Mouse (Mus musculus): ENCODE data around the gene Wnk2. TPM values are rescaled to one million over a fixed set of nuclear protein-coding genes. Genes with fewer than 3 reads are reported as not detected.

The Wnk2 gene
- polyA plus RNA-seq, 1 experiment from 2014 or later = 1.6 TPM

DNA sequence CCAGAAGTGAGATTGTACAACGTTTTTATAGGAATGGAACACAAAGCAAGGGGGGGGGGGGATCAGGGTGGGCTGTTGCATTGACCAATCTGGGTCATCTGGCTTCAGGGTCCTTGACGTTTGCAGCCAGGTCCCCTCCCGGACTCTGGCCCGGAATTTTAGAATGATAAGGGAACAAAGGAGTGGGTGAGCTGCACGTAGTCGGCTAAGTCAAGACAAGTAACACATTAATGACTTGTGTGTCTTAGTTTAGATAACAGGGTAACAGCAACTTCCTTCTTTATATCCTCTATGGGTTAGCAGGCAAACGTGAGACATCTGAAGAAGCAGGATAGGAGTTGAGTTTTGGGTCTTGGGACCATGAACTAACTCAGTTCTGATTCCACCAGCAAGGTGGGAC lies 15.8 kb upstream of the Wnk2 start:
- TF ChIP-seq CTCF (IDR thresholded peaks at IDR 0.05; ENCODE audit: low read depth) (no peak), EP300 (optimal IDR thresholded peaks at IDR 0.05) (no peak)
- 35% methylated on average over 7 of the region's 7 CpGs for WGBS
- DNase-seq (ENCODE audit: low spot score) = no peak
- Histone ChIP-seq H3K27me3 (ENCODE audit: control insufficient read depth, insufficient read depth, low read length) (no peaks in the 10 kb centered on the region), H3K9me3 (ENCODE audit: control insufficient read depth, low read length) (no peaks in the 10 kb centered on the region), H3K4me2 (replicated peaks; ENCODE audit: low read depth) (no peak overlapping the region), H3K9ac (ENCODE audit: low read length) (no peak overlapping the region), H3K36me3 (ENCODE audit: control insufficient read depth, insufficient read depth, low read length) (no peaks in the 10 kb centered on the region), H3K27ac (replicated peaks) (no peak overlapping the region), H3K4me3 (ENCODE audit: low read depth, low read length) (no peak overlapping the region), H3K4me1 (replicated peaks; ENCODE audit: control insufficient read depth, insufficient read depth) (no peaks in the 10 kb centered on the region)
- ATAC-seq (ENCODE audit: low FRiP score, low TSS enrichment) = no peak

DNA sequence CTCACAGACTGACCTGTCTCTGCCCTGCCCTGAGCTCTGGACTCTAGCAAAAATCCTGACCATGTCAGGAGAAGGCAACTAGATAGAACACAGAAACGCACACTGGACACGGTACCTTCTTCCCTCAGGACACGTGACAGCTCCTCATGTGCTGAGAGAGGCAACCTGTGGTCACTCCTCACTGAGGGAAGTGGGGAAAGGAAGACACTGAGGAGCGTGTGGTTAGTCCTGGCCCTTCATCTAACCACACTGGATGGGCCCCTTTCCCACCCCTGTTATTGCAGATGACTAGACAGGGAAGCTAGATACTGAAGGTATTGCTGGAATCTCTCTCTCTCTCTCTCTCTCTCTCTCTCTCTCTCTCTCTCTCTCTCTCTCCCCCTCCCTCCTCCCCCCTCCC lies 14.9 kb upstream of the Wnk2 start:
- H3K36me3 ChIP-seq (ENCODE audit: control insufficient read depth, insufficient read depth, low read length) = no peaks in the 10 kb centered on the region
- WGBS = 60% methylated on average over 4 of the region's 4 CpGs
- no peak overlapping the region for H3K27ac ChIP-seq (replicated peaks)

DNA sequence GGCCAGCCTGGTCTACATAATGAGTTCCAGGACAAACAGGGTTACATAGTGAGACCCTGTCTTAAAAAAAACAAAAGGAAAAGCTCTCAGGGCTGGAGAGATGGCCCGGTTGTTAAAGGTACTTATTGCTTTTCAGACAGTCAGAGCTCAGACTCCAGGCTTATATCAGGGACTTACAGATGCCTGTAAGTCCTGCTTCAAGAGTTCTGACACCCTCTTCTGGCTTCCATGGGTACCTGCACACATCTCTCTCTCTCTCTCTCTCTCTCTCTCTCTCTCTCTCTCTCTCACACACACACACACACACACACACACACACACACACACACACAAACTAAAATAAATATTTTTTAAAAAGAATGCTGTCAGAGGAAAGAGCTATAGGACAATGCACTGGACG lies 13.4 kb upstream of the Wnk2 start:
- Histone ChIP-seq H3K4me3 (ENCODE audit: low read depth, low read length) (no peak overlapping the region), H3K4me1 (replicated peaks; ENCODE audit: control insufficient read depth, insufficient read depth) (no peaks in the 10 kb centered on the region), H3K4me2 (replicated peaks; ENCODE audit: low read depth) (no peak overlapping the region), H3K9me3 (ENCODE audit: control insufficient read depth, low read length) (no peaks in the 10 kb centered on the region), H3K9ac (ENCODE audit: low read length) (no peak overlapping the region), H3K36me3 (ENCODE audit: control insufficient read depth, insufficient read depth, low read length) (no peaks in the 10 kb centered on the region), H3K27me3 (ENCODE audit: control insufficient read depth, insufficient read depth, low read length) (no peaks in the 10 kb centered on the region), H3K27ac (replicated peaks) (no peak overlapping the region)
- peak; percentile 54 for TF ChIP-seq CTCF (IDR thresholded peaks at IDR 0.05; ENCODE audit: low read depth)
- TF ChIP-seq EP300 (optimal IDR thresholded peaks at IDR 0.05) = no peak
- WGBS = 67% methylated on average over 2 of the region's 2 CpGs
- DNase-seq (ENCODE audit: low spot score) = no peak
- no peak for ATAC-seq (ENCODE audit: low FRiP score, low TSS enrichment)

More for the DNA sequence above, 14.9 kb upstream of the Wnk2 start:
- Histone ChIP-seq H3K4me1 (replicated peaks; ENCODE audit: control insufficient read depth, insufficient read depth) (no peaks in the 10 kb centered on the region), H3K4me2 (replicated peaks; ENCODE audit: low read depth) (no peak overlapping the region), H3K27me3 (ENCODE audit: control insufficient read depth, insufficient read depth, low read length) (no peaks in the 10 kb centered on the region), H3K9ac (ENCODE audit: low read length) (no peak overlapping the region), H3K9me3 (ENCODE audit: control insufficient read depth, low read length) (no peaks in the 10 kb centered on the region), H3K4me3 (ENCODE audit: low read depth, low read length) (no peak overlapping the region)
- TF ChIP-seq EP300 (optimal IDR thresholded peaks at IDR 0.05) = no peak
- TF ChIP-seq CTCF (IDR thresholded peaks at IDR 0.05; ENCODE audit: low read depth) = no peak
- ATAC-seq (ENCODE audit: low FRiP score, low TSS enrichment) (no peak), DNase-seq (ENCODE audit: low spot score) (no peak)

DNA sequence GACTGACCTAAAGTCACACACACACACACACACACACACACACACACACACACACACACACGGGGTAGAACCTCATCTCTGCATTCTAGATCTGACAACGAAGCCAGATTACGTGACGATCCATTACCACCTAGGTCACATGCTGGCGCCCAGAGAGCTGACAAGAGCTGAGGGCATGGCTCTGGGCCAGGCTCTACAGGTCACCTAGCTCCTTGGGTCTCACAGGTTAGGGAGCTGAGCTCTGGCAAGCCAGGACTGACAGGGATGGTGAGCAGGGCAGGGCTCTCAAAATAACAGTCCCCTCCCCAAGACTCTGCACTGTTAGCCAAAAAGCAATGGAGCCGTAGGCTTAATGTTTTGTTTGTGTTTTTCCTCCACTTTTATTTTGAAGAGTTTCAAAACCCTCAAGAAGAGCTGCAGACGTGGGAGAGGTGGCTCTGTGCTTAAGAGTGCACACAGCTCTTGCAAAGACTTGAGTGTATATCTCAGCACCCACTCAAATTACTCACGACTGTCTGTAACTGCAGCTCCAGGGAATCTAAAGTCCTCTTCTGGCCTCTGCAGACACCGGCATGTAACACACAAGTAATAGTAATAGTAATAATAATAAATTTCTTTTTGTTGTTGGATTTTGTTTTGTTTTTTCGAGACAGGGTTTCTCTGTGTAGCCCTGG lies 10.4 kb upstream of the Wnk2 start:
- H3K4me1 ChIP-seq (replicated peaks; ENCODE audit: control insufficient read depth, insufficient read depth) = no peaks in the 10 kb centered on the region
- no peaks in the 10 kb centered on the region for H3K36me3 ChIP-seq (ENCODE audit: control insufficient read depth, insufficient read depth, low read length)
- DNase-seq (ENCODE audit: low spot score) = no peak
- H3K4me3 ChIP-seq (ENCODE audit: low read depth, low read length) = no peak overlapping the region
- H3K4me2 ChIP-seq (replicated peaks; ENCODE audit: low read depth) = no peak overlapping the region
- H3K27ac ChIP-seq (replicated peaks) = no peak overlapping the region
- TF ChIP-seq CTCF (IDR thresholded peaks at IDR 0.05; ENCODE audit: low read depth) (no peak), EP300 (optimal IDR thresholded peaks at IDR 0.05) (no peak)
- H3K27me3 ChIP-seq (ENCODE audit: control insufficient read depth, insufficient read depth, low read length) = no peaks in the 10 kb centered on the region
- H3K9ac ChIP-seq (ENCODE audit: low read length) = no peak overlapping the region
- H3K9me3 ChIP-seq (ENCODE audit: control insufficient read depth, low read length) = no peaks in the 10 kb centered on the region
- no peak for ATAC-seq (ENCODE audit: low FRiP score, low TSS enrichment)
- WGBS = 70% methylated on average over 10 of the region's 10 CpGs

DNA sequence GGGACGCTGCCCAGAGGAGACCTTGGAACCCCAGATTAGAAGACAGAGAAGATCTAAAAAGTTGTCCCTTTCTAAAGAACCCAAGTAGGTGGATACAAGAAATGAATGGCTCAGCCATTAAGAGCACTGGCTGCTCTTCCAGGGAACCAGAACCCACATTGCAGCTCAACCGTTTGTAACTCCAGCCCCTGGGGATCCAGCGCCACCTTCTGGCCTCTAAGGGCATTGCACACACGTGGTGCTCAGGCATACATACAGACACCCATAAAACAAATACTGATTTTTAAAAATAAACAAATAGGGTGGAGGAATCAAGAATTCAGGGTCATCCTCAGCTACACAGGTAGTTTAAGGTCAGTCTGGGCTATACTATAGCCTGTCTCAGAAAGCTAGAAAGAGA lies 8.8 kb upstream of the Wnk2 start:
- no peaks in the 10 kb centered on the region for H3K9me3 ChIP-seq (ENCODE audit: control insufficient read depth, low read length)
- H3K4me3 ChIP-seq (ENCODE audit: low read depth, low read length) = no peak overlapping the region
- no peak overlapping the region for H3K27ac ChIP-seq (replicated peaks)
- no peaks in the 10 kb centered on the region for H3K27me3 ChIP-seq (ENCODE audit: control insufficient read depth, insufficient read depth, low read length)
- 83% methylated on average over 4 of the region's 4 CpGs for WGBS
- no peak overlapping the region for H3K4me2 ChIP-seq (replicated peaks; ENCODE audit: low read depth)
- DNase-seq (ENCODE audit: low spot score) (no peak), ATAC-seq (ENCODE audit: low FRiP score, low TSS enrichment) (no peak)
- TF ChIP-seq EP300 (optimal IDR thresholded peaks at IDR 0.05) = no peak
- TF ChIP-seq CTCF (IDR thresholded peaks at IDR 0.05; ENCODE audit: low read depth) = peak; percentile 57
- no peaks in the 10 kb centered on the region for H3K36me3 ChIP-seq (ENCODE audit: control insufficient read depth, insufficient read depth, low read length)
- no peak overlapping the region for H3K9ac ChIP-seq (ENCODE audit: low read length)
- no peaks in the 10 kb centered on the region for H3K4me1 ChIP-seq (replicated peaks; ENCODE audit: control insufficient read depth, insufficient read depth)

DNA sequence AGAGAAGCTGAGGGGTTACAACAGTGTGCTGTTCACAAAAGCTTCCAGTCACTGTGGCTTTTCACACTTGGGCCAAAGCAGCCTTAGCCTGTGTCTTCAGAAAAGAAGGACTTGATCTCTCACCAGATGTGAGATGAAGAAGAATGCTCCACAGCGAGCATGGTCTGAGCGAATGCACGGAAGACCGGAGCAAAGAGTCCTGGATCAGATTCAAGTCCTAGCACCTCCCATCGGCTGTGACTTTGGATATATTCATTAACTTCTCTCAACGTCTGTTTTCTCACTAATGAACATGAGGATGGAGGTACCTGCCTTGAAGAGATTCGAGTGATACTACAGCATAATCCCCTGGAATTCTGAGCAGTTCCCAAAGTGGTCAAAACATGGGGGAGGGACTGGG lies 6.8 kb upstream of the Wnk2 start:
- Histone ChIP-seq H3K4me2 (replicated peaks; ENCODE audit: low read depth) (no peak overlapping the region), H3K9me3 (ENCODE audit: control insufficient read depth, low read length) (no peaks in the 10 kb centered on the region), H3K4me3 (ENCODE audit: low read depth, low read length) (no peak overlapping the region), H3K4me1 (replicated peaks; ENCODE audit: control insufficient read depth, insufficient read depth) (no peaks in the 10 kb centered on the region), H3K27me3 (ENCODE audit: control insufficient read depth, insufficient read depth, low read length) (no peaks in the 10 kb centered on the region), H3K9ac (ENCODE audit: low read length) (no peak overlapping the region), H3K27ac (replicated peaks) (no peak overlapping the region), H3K36me3 (ENCODE audit: control insufficient read depth, insufficient read depth, low read length) (no peaks in the 10 kb centered on the region)
- ATAC-seq (ENCODE audit: low FRiP score, low TSS enrichment) (no peak), DNase-seq (ENCODE audit: low spot score) (no peak)
- 33% methylated on average over 7 of the region's 7 CpGs for WGBS
- TF ChIP-seq EP300 (optimal IDR thresholded peaks at IDR 0.05) (no peak), CTCF (IDR thresholded peaks at IDR 0.05; ENCODE audit: low read depth) (no peak)

Data from stomach, postnatal 0 days (tissue).